Mouse (Mus musculus) thymus, adult 2 months (tissue): ENCODE results near the gene Cd200r1. TPM values are rescaled to one million over a fixed set of nuclear protein-coding genes. Genes with fewer than 3 reads are reported as not detected.

ENCODE experiments used
- DNase-seq: peaks from one replicate; pipeline ENCODE4 v3.0.0; 2021
- H3K27ac ChIP-seq: fragments of 200-500 bp; 2 replicates; pipeline ENCODE4 v1.5.1; 2012; ENCODE audit warnings: low read length, control low read depth; ENCODE audit not compliant: control insufficient read depth, insufficient read depth
- H3K27me3 ChIP-seq: fragments of 200-500 bp; 2 replicates; pipeline ENCODE4 v1.6.1; 2012; ENCODE audit warnings: mild to moderate bottlenecking, low read length, moderate library complexity, mixed read lengths; ENCODE audit not compliant: control insufficient read depth, insufficient read depth
- H3K36me3 ChIP-seq: fragments of 200-500 bp; 2 replicates; pipeline ENCODE4 v1.6.1; 2012; ENCODE audit warnings: mild to moderate bottlenecking, low read length, moderate library complexity; ENCODE audit not compliant: control insufficient read depth, insufficient read depth
- H3K4me1 ChIP-seq: fragments of 200-500 bp; replicated peaks from 2 replicates; pipeline ENCODE4 v1.6.1; 2012; ENCODE audit warnings: low read length; ENCODE audit not compliant: control insufficient read depth, insufficient read depth
- H3K4me3 ChIP-seq: fragments of 200-500 bp; 2 replicates; pipeline ENCODE4 v1.5.1; 2012; ENCODE audit warnings: mild to moderate bottlenecking, low read length, control low read depth, moderate library complexity; ENCODE audit not compliant: control insufficient read depth, insufficient read depth
- CTCF ChIP-seq: fragments of 200-500 bp; IDR thresholded peaks from 2 replicates; pipeline ENCODE4 v1.5.1; 2012; ENCODE audit warnings: mild to moderate bottlenecking, control low read depth, low read length, moderate library complexity, borderline replicate concordance; ENCODE audit not compliant: control insufficient read depth, poor library complexity, insufficient read depth; ENCODE audit errors: extremely low read depth
- POLR2A ChIP-seq: fragments of 200-500 bp; IDR thresholded peaks from 2 replicates; pipeline ENCODE4 v1.6.1; 2012; ENCODE audit warnings: mild to moderate bottlenecking, low read length, control low read depth, moderate library complexity; ENCODE audit not compliant: control insufficient read depth, poor library complexity, insufficient read depth; ENCODE audit errors: extremely low read depth
- WGBS: fragments of 180-500 bp; shearing (Covaris S2); methylation state at CpG from one replicate; pipeline ENCODE4 v1.1.7; 2018; 5-methylcytosine and 5-hydroxymethylcytosine counted together
- polyA plus RNA-seq: library from polyadenylated mRNA; depleted of rRNA; stranded (reverse); fragments of >200 nt; gene quantifications from 2 replicates; pipeline ENCODE4 v1.2.3, GENCODE M21; 2012

Gene Cd200r1
- polyA plus RNA-seq, 1 experiment: 3.7 TPM

- H3K27me3 ChIP-seq: no peaks in the 10 kb centered on the region
- no peaks in the 10 kb centered on the region; the same call in 1 of the 2 replicates for H3K4me1 ChIP-seq
- no peak for TF ChIP-seq POLR2A
- TF ChIP-seq CTCF: no peak
- no peaks in the 10 kb centered on the region for H3K36me3 ChIP-seq
- WGBS: 5% methylated on average over 1 of the region's 1 CpGs
- no peak for DNase-seq
- H3K4me3 ChIP-seq: no peak overlapping the region
- no peak overlapping the region for H3K27ac ChIP-seq
Observed at GRCm38 (mm10) chr16:44761811-44762210, 3.7 kb upstream of the Cd200r1 start.

- no peak overlapping the region for H3K27ac ChIP-seq
- no peaks in the 10 kb centered on the region; the same call in 1 of the 2 replicates for H3K4me1 ChIP-seq
- WGBS: 10% methylated on average over 9 of the region's 9 CpGs
- TF ChIP-seq POLR2A (no peak), CTCF (no peak)
- no peaks in the 10 kb centered on the region for H3K27me3 ChIP-seq
- H3K36me3 ChIP-seq: no peaks in the 10 kb centered on the region
- H3K4me3 ChIP-seq: no peak overlapping the region
- DNase-seq: no peak
Observed at GRCm38 (mm10) chr16:44766320-44766892, 870 bp downstream of the Cd200r1 start.

GRCm38 (mm10) chr16:44767506-44767905, 2.0 kb downstream of the Cd200r1 start:
- Histone ChIP-seq H3K36me3 (no peaks in the 10 kb centered on the region), H3K4me3 (no peak overlapping the region), H3K27ac (no peak overlapping the region), H3K27me3 (no peaks in the 10 kb centered on the region), H3K4me1 (no peaks in the 10 kb centered on the region; the same call in 1 of the 2 replicates)
- no peak for DNase-seq
- TF ChIP-seq POLR2A: no peak
- no peak for TF ChIP-seq CTCF
- 71% methylated on average over 7 of the region's 7 CpGs for WGBS

- no peaks in the 10 kb centered on the region for H3K27me3 ChIP-seq
- no peaks in the 10 kb centered on the region for H3K36me3 ChIP-seq
- no peak overlapping the region for H3K27ac ChIP-seq
- H3K4me3 ChIP-seq: no peak overlapping the region
- TF ChIP-seq POLR2A (no peak), CTCF (no peak)
- no peaks in the 10 kb centered on the region; the same call in 1 of the 2 replicates for H3K4me1 ChIP-seq
- DNase-seq: no peak
- WGBS: 33% methylated on average over 2 of the region's 2 CpGs
Observed at GRCm38 (mm10) chr16:44767967-44768366, 2.4 kb downstream of the Cd200r1 start.

- no peaks in the 10 kb centered on the region for H3K27me3 ChIP-seq
- TF ChIP-seq POLR2A (no peak), CTCF (no peak)
- no peaks in the 10 kb centered on the region for H3K36me3 ChIP-seq
- H3K4me3 ChIP-seq: no peak overlapping the region
- H3K4me1 ChIP-seq: no peaks in the 10 kb centered on the region
- 39% methylated on average over 6 of the region's 6 CpGs for WGBS
- H3K27ac ChIP-seq: no peak overlapping the region
- no peak for DNase-seq
Observed at GRCm38 (mm10) chr16:44772577-44772976, 7.0 kb downstream of the Cd200r1 start.

- H3K27me3 ChIP-seq: no peaks in the 10 kb centered on the region
- H3K27ac ChIP-seq: no peak overlapping the region
- DNase-seq: no peak
- no peak for TF ChIP-seq CTCF
- no peak overlapping the region for H3K4me3 ChIP-seq
- peaks cover 2% of the 10 kb centered on the region; the same call in 1 of the 2 replicates for H3K4me1 ChIP-seq
- H3K36me3 ChIP-seq: no peaks in the 10 kb centered on the region
- 94% methylated on average over 3 of the region's 3 CpGs for WGBS
Observed at GRCm38 (mm10) chr16:44773673-44774072, 8.1 kb downstream of the Cd200r1 start.

- Histone ChIP-seq H3K27me3 (no peaks in the 10 kb centered on the region), H3K36me3 (no peaks in the 10 kb centered on the region), H3K27ac (no peak overlapping the region), H3K4me3 (no peak overlapping the region), H3K4me1 (peaks cover 2% of the 10 kb centered on the region; the same call in 1 of the 2 replicates)
- TF ChIP-seq POLR2A: no peak
- no peak for DNase-seq
- 95% methylated on average over 6 of the region's 6 CpGs for WGBS
Observed at GRCm38 (mm10) chr16:44774201-44774600, 8.7 kb downstream of the Cd200r1 start.

- Histone ChIP-seq H3K4me3 (no peak overlapping the region), H3K27me3 (no peaks in the 10 kb centered on the region), H3K4me1 (peaks cover 2% of the 10 kb centered on the region; the same call in 1 of the 2 replicates), H3K36me3 (no peaks in the 10 kb centered on the region), H3K27ac (peak overlapping the region; percentile 51; the same call in 1 of the 2 replicates)
- WGBS: 13% methylated on average over 17 of the region's 17 CpGs
- no peak for TF ChIP-seq CTCF
- no peak for TF ChIP-seq POLR2A
- peak; percentile 50 for DNase-seq
Observed at GRCm38 (mm10) chr16:44778538-44779147, 13.1 kb downstream of the Cd200r1 start.
